Mouse (Mus musculus): Measurements from ENCODE around the gene Efhd1. TPM values are rescaled to one million over a fixed set of nuclear protein-coding genes. Genes with fewer than 3 reads are reported as not detected.

Gene Efhd1
- total RNA-seq, 2 experiments from 2014 or later = 3.7 to 7.4 TPM

DNA sequence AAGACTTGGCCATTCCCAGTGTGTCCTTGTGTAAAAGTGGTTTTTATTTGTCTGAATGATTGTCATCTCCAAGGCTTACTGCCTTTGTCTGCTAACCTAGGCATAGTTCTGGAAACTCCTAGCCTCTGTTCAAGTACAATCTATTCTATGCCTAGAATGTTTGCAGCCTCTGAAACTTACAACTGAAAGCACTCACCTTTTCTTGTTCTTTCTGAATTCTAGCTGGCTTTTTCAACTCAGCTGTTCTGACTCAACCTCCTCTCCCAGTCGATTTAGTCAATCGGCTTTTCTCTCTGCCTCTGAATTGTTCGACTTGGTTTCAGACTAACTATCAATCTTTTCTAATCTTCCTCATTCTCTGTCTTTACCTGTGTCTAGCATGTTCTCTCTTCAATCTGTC, 58.6 kb downstream of the Efhd1 start:
- no peak for TF ChIP-seq CTCF (IDR thresholded peaks at IDR 0.05)
- Histone ChIP-seq H3K4me3 (no peak overlapping the region), H3K27ac (no peak overlapping the region)
- intact Hi-C loops (cut with DNase I) = no loop called here
- DNase-seq = no peak

DNA sequence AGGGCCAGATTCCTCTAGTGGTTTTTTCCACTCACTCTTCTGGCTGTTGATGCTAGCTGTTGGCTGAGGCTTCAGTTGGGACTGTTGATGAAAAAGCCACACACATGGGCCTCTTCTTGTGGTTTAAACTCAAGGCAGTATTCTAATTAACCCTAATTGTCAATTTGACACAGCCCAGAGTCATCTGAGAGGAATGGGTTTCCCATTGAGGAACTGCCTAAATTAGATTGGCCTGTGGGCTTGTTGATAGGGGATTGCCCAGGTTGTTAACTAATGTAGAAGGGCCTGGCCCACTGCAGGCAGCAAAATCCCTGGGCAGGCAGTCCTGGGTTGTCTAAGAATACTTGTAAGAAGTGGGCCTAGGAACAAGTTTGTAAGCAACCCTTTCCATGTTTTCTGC, 60.5 kb downstream of the Efhd1 start:
- H3K27ac ChIP-seq = no peak overlapping the region
- intact Hi-C loops (cut with DNase I) = loop anchor here (5.0 kb wide), 1 partner anchor 52 kb away; no protein-coding TSS in a partner anchor
- no peak for TF ChIP-seq CTCF (IDR thresholded peaks at IDR 0.05)
- no peak overlapping the region for H3K4me3 ChIP-seq
- DNase-seq = no peak

DNA sequence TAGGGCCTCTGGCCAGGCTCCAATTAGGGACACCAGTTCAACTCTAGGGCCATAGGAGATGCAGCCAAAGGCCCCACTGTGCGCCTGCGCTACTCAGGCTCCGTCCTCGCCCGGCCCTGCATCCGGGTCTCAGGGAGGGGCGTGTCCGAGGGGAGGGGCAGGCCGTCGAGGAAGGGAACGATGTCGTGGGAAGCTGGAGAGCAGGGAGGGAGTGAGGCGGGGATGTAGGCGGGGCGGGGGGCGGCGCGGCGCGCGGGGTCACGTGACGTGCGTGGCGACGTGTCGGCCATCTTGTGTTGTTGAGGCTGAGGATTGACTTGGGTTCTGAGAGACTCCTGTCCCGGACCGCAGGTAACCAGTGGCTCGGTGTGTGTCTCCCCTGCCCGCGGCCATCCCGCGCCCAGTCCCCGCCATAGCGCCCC, 62.6 kb downstream of the Efhd1 start, which contains the start of gene Gigyf2:
Gene Gigyf2, plus strand, starts transcription at position 257 of the 422 bp plus-strand sequence.
- Histone ChIP-seq H3K4me3 (peak within 1 kb of the TSS; percentile 99), H3K27ac (peak within 1 kb of the TSS; percentile 95)
- peak; percentile 98 for DNase-seq
- TF ChIP-seq CTCF (IDR thresholded peaks at IDR 0.05) = no peak
- intact Hi-C loops (cut with DNase I) = loop anchor here (5.0 kb wide), 1 partner anchor 54 kb away; no protein-coding TSS in a partner anchor

DNA sequence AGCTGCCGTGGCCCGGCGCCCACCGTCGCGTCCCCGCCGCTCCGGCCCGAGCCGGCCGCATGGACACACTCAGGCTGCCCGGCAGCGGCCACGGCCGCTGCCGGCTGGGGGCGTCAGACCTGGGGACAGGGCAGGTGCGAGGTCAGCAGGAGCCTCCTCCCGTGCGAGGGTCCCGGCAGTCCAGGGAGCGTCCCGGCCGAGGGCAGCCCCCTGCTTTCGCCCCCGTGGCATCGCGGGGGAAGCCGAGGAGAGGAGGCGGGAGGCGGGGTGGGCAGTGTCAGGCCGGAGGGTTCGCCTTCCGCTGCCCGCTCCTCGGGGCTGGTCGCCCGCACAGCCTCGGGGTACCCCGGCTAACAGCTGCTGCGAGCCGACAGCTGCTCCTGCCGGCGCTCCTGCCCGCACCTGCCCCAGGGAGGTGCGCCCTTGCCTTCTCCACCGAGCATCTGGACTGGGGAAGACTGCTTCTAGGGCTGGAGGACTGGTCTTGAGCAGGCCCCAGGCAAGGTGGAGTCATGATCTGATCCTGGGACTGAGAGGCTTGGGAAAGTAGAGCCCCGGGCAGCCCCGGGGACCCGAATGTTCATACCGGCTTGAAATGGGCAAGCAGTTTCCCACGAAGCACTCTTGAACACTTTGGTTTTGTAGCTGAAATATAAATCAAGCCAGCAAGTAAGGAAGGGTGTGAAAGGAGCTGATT, 63.1 kb downstream of the Efhd1 start:
- peak overlapping the region; percentile 95 for H3K27ac ChIP-seq
- peak; percentile 15; the same call in 1 of the 2 replicates for TF ChIP-seq CTCF (IDR thresholded peaks at IDR 0.05)
- intact Hi-C loops (cut with DNase I) = loop anchor here (5.0 kb wide), 1 partner anchor 55 kb away; no protein-coding TSS in a partner anchor
- peak overlapping the region; percentile 99 for H3K4me3 ChIP-seq
- DNase-seq = no peak

DNA sequence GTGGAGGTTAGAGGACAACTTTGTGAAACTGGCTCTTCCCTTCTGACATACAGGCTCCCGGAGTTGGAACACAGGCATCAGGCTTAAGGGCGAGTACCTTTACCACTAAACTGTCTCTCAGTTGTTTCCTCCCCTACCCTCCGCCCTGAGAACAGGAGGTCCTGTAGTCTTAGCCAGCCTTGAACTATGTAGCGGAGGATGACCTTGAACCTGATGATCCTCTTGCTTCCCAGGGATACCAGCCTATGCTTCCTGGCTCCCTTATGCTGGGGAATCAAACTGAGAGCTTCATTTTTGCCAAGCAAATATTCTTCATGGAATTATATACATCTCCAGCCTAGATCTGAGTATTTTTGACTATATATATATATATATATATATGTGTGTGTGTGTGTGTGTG, 67.6 kb downstream of the Efhd1 start:
- Histone ChIP-seq H3K27ac (no peak overlapping the region), H3K4me3 (no peak overlapping the region)
- no peak for TF ChIP-seq CTCF (IDR thresholded peaks at IDR 0.05)
- intact Hi-C loops (cut with DNase I) = no loop called here
- no peak for DNase-seq

DNA sequence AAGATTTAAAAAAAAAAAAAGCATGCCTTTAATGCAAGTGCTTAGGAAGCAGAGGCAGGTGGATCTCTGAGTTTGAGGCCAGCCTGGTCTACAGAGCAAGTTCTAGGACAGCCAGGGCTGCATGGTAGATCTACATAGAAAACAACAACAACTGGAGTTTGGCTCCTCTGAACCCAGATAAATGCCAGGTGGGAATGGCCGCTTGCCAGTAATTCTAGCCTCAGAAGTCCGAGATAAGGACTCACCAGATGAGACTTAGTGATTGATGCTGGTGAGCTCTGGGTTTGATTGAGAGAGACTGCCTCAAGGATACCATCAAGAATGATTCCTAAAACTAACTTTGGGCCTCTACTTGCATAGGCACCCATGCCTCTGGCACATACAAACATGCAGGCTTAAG, 86.4 kb downstream of the Efhd1 start:
- DNase-seq = no peak
- no peak for TF ChIP-seq CTCF (IDR thresholded peaks at IDR 0.05)
- Histone ChIP-seq H3K4me3 (no peak overlapping the region), H3K27ac (no peak overlapping the region)
- intact Hi-C loops (cut with DNase I) = loop anchor here (10.0 kb wide), 1 partner anchor 106 kb away; no protein-coding TSS in a partner anchor

DNA sequence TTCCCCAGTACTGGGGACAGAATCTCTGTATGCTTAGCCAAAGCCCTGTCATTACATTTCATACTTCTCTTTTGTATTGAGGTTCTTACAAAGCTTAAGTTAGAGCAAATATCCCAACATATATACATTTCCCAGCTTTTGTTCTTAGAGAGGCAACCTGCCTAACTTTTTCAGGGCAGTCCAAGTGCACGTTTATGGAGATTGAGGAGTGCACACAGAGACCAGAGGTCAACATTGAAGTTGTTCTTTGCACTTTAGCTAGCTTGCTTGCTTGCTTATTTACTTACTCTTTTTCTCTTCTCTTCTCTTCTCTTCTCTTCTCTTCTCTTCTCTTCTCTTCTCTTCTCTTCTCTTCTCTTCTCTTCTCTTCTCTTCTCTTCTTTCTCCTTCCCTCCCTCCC, 96.1 kb downstream of the Efhd1 start:
- TF ChIP-seq CTCF (IDR thresholded peaks at IDR 0.05) = no peak
- H3K27ac ChIP-seq = no peak overlapping the region
- no peak for DNase-seq
- no peak overlapping the region for H3K4me3 ChIP-seq
- intact Hi-C loops (cut with DNase I) = no loop called here

Other genes starting within 250 kb of the Efhd1 start
- gene Alppl2, start 174.4 kb upstream of the Efhd1 start, total RNA-seq (2021) = not detected
- not detected for gene Alpi, start 162.8 kb upstream of the Efhd1 start, total RNA-seq (2021)
- not detected for gene Akp3, start 139.4 kb upstream of the Efhd1 start, total RNA-seq (2021)
- not detected for gene Ecel1, start 107.8 kb upstream of the Efhd1 start, total RNA-seq (2021)
- not detected for gene Prss56, start 81.0 kb upstream of the Efhd1 start, total RNA-seq (2021)
- 1 to 10 TPM; 1.8 to 2.3 TPM for gene Chrnd, start 73.8 kb upstream of the Efhd1 start, total RNA-seq (2021)
- not detected for gene Chrng, start 59.7 kb upstream of the Efhd1 start, total RNA-seq (2021)
- gene Eif4e2, start 50.4 kb upstream of the Efhd1 start, total RNA-seq (2021) = 10 to 100 TPM; 53.0 to 57.0 TPM
- 10 to 100 TPM; 38.2 to 40.2 TPM for gene Gigyf2, start 62.6 kb downstream of the Efhd1 start, total RNA-seq (2021)
- gene Kcnj13, start 130.4 kb downstream of the Efhd1 start, total RNA-seq (2021) = under 1 TPM in 1 of 2 experiments, not detected in 1; 0.25 TPM
- not detected for gene Snorc, start 205.9 kb downstream of the Efhd1 start, total RNA-seq (2021)
- gene Neu2, start 245.5 kb downstream of the Efhd1 start, total RNA-seq (2021) = 10 to 100 TPM in 1 of 2 experiments, 1 to 10 TPM in 1; 8.9 to 11.7 TPM

Data from gastrocnemius, adult 2 months (tissue).